Mouse (Mus musculus): ENCODE data around the gene Fndc11. TPM values are rescaled to one million over a fixed set of nuclear protein-coding genes. Genes with fewer than 3 reads are reported as not detected.

Gene Fndc11
- not detected in 2 replicates for polyA plus RNA-seq (2015; fragmentation: Nextera tagmentation; extraction: Ambion mirVana)

- WGBS = 4% methylated on average over 25 of the region's 25 CpGs
- no peaks in the 10 kb centered on the region for H3K27me3 ChIP-seq (replicated peaks; ENCODE audit: control insufficient read depth, insufficient read depth, low read length)
- H3K4me2 ChIP-seq (ENCODE audit: low read length) = peak within 1 kb of the TSS; percentile 53
- H3K27ac ChIP-seq (ENCODE audit: low read length) = no peak within 1 kb of the TSS
- H3K4me1 ChIP-seq (replicated peaks; ENCODE audit: control insufficient read depth, insufficient read depth, low read length) = peaks cover 9% of the 10 kb centered on the region
- H3K9me3 ChIP-seq (ENCODE audit: control insufficient read depth, low read length) = no peaks in the 10 kb centered on the region
- ATAC-seq = peak; percentile 69; the same call in 1 of the 2 replicates
- H3K4me3 ChIP-seq (replicated peaks; ENCODE audit: low read length) = peak within 1 kb of the TSS; percentile 26
- H3K36me3 ChIP-seq (ENCODE audit: control insufficient read depth, insufficient read depth) = no peaks in the 10 kb centered on the region
- peak within 1 kb of the TSS; percentile 22; the same call in 1 of the 2 replicates for H3K9ac ChIP-seq (replicated peaks; ENCODE audit: low read depth, low read length)
These were observed at the start of gene Fndc11 for GRCm38 (mm10) chr2:181219538-181220216. Fndc11 (plus strand) TSS chr2:181220013.

GRCm38 (mm10) chr2:181174646-181175045, 45.2 kb upstream of the Fndc11 start:
- Histone ChIP-seq H3K36me3 (ENCODE audit: control insufficient read depth, insufficient read depth) (no peaks in the 10 kb centered on the region), H3K9ac (replicated peaks; ENCODE audit: low read depth, low read length) (no peak overlapping the region), H3K27me3 (replicated peaks; ENCODE audit: control insufficient read depth, insufficient read depth, low read length) (no peaks in the 10 kb centered on the region), H3K27ac (ENCODE audit: low read length) (no peak overlapping the region), H3K4me1 (replicated peaks; ENCODE audit: control insufficient read depth, insufficient read depth, low read length) (no peaks in the 10 kb centered on the region), H3K9me3 (ENCODE audit: control insufficient read depth, low read length) (no peaks in the 10 kb centered on the region), H3K4me3 (replicated peaks; ENCODE audit: low read length) (no peak overlapping the region), H3K4me2 (ENCODE audit: low read length) (no peak overlapping the region)
- ATAC-seq = no peak
- 89% methylated on average over 3 of the region's 3 CpGs for WGBS

GRCm38 (mm10) chr2:181178015-181178414, 41.8 kb upstream of the Fndc11 start:
- H3K4me3 ChIP-seq (replicated peaks; ENCODE audit: low read length) = no peak overlapping the region
- H3K4me2 ChIP-seq (ENCODE audit: low read length) = no peak overlapping the region
- WGBS = 79% methylated on average over 3 of the region's 3 CpGs
- no peak overlapping the region for H3K9ac ChIP-seq (replicated peaks; ENCODE audit: low read depth, low read length)
- no peaks in the 10 kb centered on the region for H3K9me3 ChIP-seq (ENCODE audit: control insufficient read depth, low read length)
- no peak overlapping the region for H3K27ac ChIP-seq (ENCODE audit: low read length)
- no peak for ATAC-seq
- H3K4me1 ChIP-seq (replicated peaks; ENCODE audit: control insufficient read depth, insufficient read depth, low read length) = no peaks in the 10 kb centered on the region
- H3K36me3 ChIP-seq (ENCODE audit: control insufficient read depth, insufficient read depth) = no peaks in the 10 kb centered on the region
- H3K27me3 ChIP-seq (replicated peaks; ENCODE audit: control insufficient read depth, insufficient read depth, low read length) = no peaks in the 10 kb centered on the region

GRCm38 (mm10) chr2:181178471-181178870, 41.3 kb upstream of the Fndc11 start:
- no peak for ATAC-seq
- Histone ChIP-seq H3K27ac (ENCODE audit: low read length) (no peak overlapping the region), H3K4me2 (ENCODE audit: low read length) (no peak overlapping the region), H3K9me3 (ENCODE audit: control insufficient read depth, low read length) (no peaks in the 10 kb centered on the region), H3K36me3 (ENCODE audit: control insufficient read depth, insufficient read depth) (no peaks in the 10 kb centered on the region), H3K27me3 (replicated peaks; ENCODE audit: control insufficient read depth, insufficient read depth, low read length) (no peaks in the 10 kb centered on the region), H3K9ac (replicated peaks; ENCODE audit: low read depth, low read length) (no peak overlapping the region), H3K4me1 (replicated peaks; ENCODE audit: control insufficient read depth, insufficient read depth, low read length) (no peaks in the 10 kb centered on the region), H3K4me3 (replicated peaks; ENCODE audit: low read length) (no peak overlapping the region)
- WGBS = 89% methylated on average over 5 of the region's 5 CpGs

- no peaks in the 10 kb centered on the region for H3K36me3 ChIP-seq (ENCODE audit: control insufficient read depth, insufficient read depth)
- no peak overlapping the region for H3K27ac ChIP-seq (ENCODE audit: low read length)
- no peak for ATAC-seq
- H3K9ac ChIP-seq (replicated peaks; ENCODE audit: low read depth, low read length) = no peak overlapping the region
- H3K4me1 ChIP-seq (replicated peaks; ENCODE audit: control insufficient read depth, insufficient read depth, low read length) = no peaks in the 10 kb centered on the region
- no peaks in the 10 kb centered on the region for H3K9me3 ChIP-seq (ENCODE audit: control insufficient read depth, low read length)
- H3K27me3 ChIP-seq (replicated peaks; ENCODE audit: control insufficient read depth, insufficient read depth, low read length) = no peaks in the 10 kb centered on the region
- 83% methylated on average over 6 of the region's 6 CpGs for WGBS
- no peak overlapping the region for H3K4me2 ChIP-seq (ENCODE audit: low read length)
- H3K4me3 ChIP-seq (replicated peaks; ENCODE audit: low read length) = no peak overlapping the region
These were observed 38.9 kb upstream of the Fndc11 start for GRCm38 (mm10) chr2:181180898-181181297.

- H3K4me2 ChIP-seq (ENCODE audit: low read length) = peak overlapping the region; percentile 55
- H3K27me3 ChIP-seq (replicated peaks; ENCODE audit: control insufficient read depth, insufficient read depth, low read length) = no peaks in the 10 kb centered on the region
- WGBS = under 1% methylated on average over 14 of the region's 14 CpGs
- H3K27ac ChIP-seq (ENCODE audit: low read length) = peak overlapping the region; percentile 93
- peak; percentile 87 for ATAC-seq
- H3K36me3 ChIP-seq (ENCODE audit: control insufficient read depth, insufficient read depth) = peaks cover 2% of the 10 kb centered on the region; the same call in 1 of the 2 replicates
- no peaks in the 10 kb centered on the region for H3K9me3 ChIP-seq (ENCODE audit: control insufficient read depth, low read length)
- peaks cover 12% of the 10 kb centered on the region for H3K4me1 ChIP-seq (replicated peaks; ENCODE audit: control insufficient read depth, insufficient read depth, low read length)
- peak overlapping the region; percentile 97 for H3K9ac ChIP-seq (replicated peaks; ENCODE audit: low read depth, low read length)
- peak overlapping the region; percentile 79 for H3K4me3 ChIP-seq (replicated peaks; ENCODE audit: low read length)
These were observed 33.2 kb upstream of the Fndc11 start for GRCm38 (mm10) chr2:181186635-181187034.

- Histone ChIP-seq H3K27ac (ENCODE audit: low read length) (peak within 1 kb of the TSS; percentile 93), H3K9me3 (ENCODE audit: control insufficient read depth, low read length) (no peaks in the 10 kb centered on the region), H3K27me3 (replicated peaks; ENCODE audit: control insufficient read depth, insufficient read depth, low read length) (no peaks in the 10 kb centered on the region), H3K4me3 (replicated peaks; ENCODE audit: low read length) (peak within 1 kb of the TSS; percentile 79), H3K9ac (replicated peaks; ENCODE audit: low read depth, low read length) (peak within 1 kb of the TSS; percentile 97), H3K4me2 (ENCODE audit: low read length) (peak within 1 kb of the TSS; percentile 55), H3K4me1 (replicated peaks; ENCODE audit: control insufficient read depth, insufficient read depth, low read length) (peaks cover 12% of the 10 kb centered on the region), H3K36me3 (ENCODE audit: control insufficient read depth, insufficient read depth) (peaks cover 2% of the 10 kb centered on the region; the same call in 1 of the 2 replicates)
- WGBS = under 1% methylated on average over 63 of the region's 64 CpGs
- peak; percentile 96 for ATAC-seq
These were observed 32.5 kb upstream of the Fndc11 start, which contains the start of gene Ppdpf for GRCm38 (mm10) chr2:181187121-181188000. Ppdpf (plus strand) TSS chr2:181187247.

- peak overlapping the region; percentile 16; the same call in 1 of the 2 replicates for H3K9ac ChIP-seq (replicated peaks; ENCODE audit: low read depth, low read length)
- peaks cover 12% of the 10 kb centered on the region for H3K4me1 ChIP-seq (replicated peaks; ENCODE audit: control insufficient read depth, insufficient read depth, low read length)
- H3K9me3 ChIP-seq (ENCODE audit: control insufficient read depth, low read length) = no peaks in the 10 kb centered on the region
- 85% methylated on average over 2 of the region's 2 CpGs for WGBS
- no peak for ATAC-seq
- H3K4me2 ChIP-seq (ENCODE audit: low read length) = peak overlapping the region; percentile 55
- H3K27ac ChIP-seq (ENCODE audit: low read length) = peak overlapping the region; percentile 32; the same call in 1 of the 2 replicates
- peaks cover 2% of the 10 kb centered on the region; the same call in 1 of the 2 replicates for H3K36me3 ChIP-seq (ENCODE audit: control insufficient read depth, insufficient read depth)
- H3K4me3 ChIP-seq (replicated peaks; ENCODE audit: low read length) = peak overlapping the region; percentile 79
- no peaks in the 10 kb centered on the region for H3K27me3 ChIP-seq (replicated peaks; ENCODE audit: control insufficient read depth, insufficient read depth, low read length)
These were observed 31.1 kb upstream of the Fndc11 start for GRCm38 (mm10) chr2:181188681-181189080.

GRCm38 (mm10) chr2:181189321-181189720, 30.5 kb upstream of the Fndc11 start:
- H3K27ac ChIP-seq (ENCODE audit: low read length) = no peak overlapping the region
- 98% methylated on average over 1 of the region's 1 CpGs for WGBS
- no peaks in the 10 kb centered on the region for H3K9me3 ChIP-seq (ENCODE audit: control insufficient read depth, low read length)
- H3K27me3 ChIP-seq (replicated peaks; ENCODE audit: control insufficient read depth, insufficient read depth, low read length) = no peaks in the 10 kb centered on the region
- no peak overlapping the region for H3K4me2 ChIP-seq (ENCODE audit: low read length)
- peaks cover 2% of the 10 kb centered on the region; the same call in 1 of the 2 replicates for H3K36me3 ChIP-seq (ENCODE audit: control insufficient read depth, insufficient read depth)
- ATAC-seq = no peak
- no peak overlapping the region for H3K9ac ChIP-seq (replicated peaks; ENCODE audit: low read depth, low read length)
- no peak overlapping the region for H3K4me3 ChIP-seq (replicated peaks; ENCODE audit: low read length)
- peaks cover 12% of the 10 kb centered on the region for H3K4me1 ChIP-seq (replicated peaks; ENCODE audit: control insufficient read depth, insufficient read depth, low read length)
